10 mouse cellular contexts compared by ENCODE assay signal in genomic region chr5:137131490-137131889, GRCm38 (mm10). TPM values are rescaled to one million over a fixed set of nuclear protein-coding genes. Genes with fewer than 3 reads are reported as not detected.
DNase-seq lines count a peak whose midpoint lies in the region; ATAC-seq and TF ChIP-seq lines count a peak whose summit lies in the region.
"Had no signal": no experiment of that assay in that cellular context is flagged by ENCODE, and none has a peak within 500 bp of the region (broad histone marks: within the 10 kb centered on the region; RNA-seq: fewer than 3 reads in every experiment).

No protein-coding gene starts in this region.

- peaks cover 2% of the 10 kb centered on the region; the same call in 1 of the 2 replicates for H3K9me3 ChIP-seq in midbrain, embryonic 13.5 days

- H3K4me3 ChIP-seq in layer of hippocampus, adult 2 months, result no peak overlapping the region
- no peak overlapping the region for H3K4me3 ChIP-seq in midbrain, embryonic 13.5 days (replicated peaks)
- H3K4me3 ChIP-seq: myocyte had no signal

- H3K4me2 ChIP-seq in midbrain, embryonic 13.5 days (replicated peaks), result no peak overlapping the region

- TF ChIP-seq CTCF in layer of hippocampus, adult 2 months (conservative IDR thresholded peaks at IDR 0.05), result peak; percentile 99

- H3K36me3 ChIP-seq in midbrain, embryonic 13.5 days, result no peaks in the 10 kb centered on the region

- no peak overlapping the region for H3K27ac ChIP-seq in layer of hippocampus, adult 2 months
- no peak overlapping the region for H3K27ac ChIP-seq in midbrain, embryonic 13.5 days

- 0% methylated on average over 3 of the region's 3 CpGs for WGBS in midbrain, embryonic 13.5 days

- H3K4me1 ChIP-seq in midbrain, embryonic 13.5 days (replicated peaks), result no peaks in the 10 kb centered on the region

- DNase-seq in layer of hippocampus, adult 2 months (ENCODE audit: low spot score in 2 of 2), result peak in 1 of 2 experiments; percentile 61
- no peak for DNase-seq in layer of hippocampus, adult 9-11 months
- peak; percentile 50 for DNase-seq in ES-CJ7 (ENCODE audit: low read depth, low spot score)
- peak; percentile 82 for DNase-seq in brain, adult 2 months (ENCODE audit: low read depth, low spot score)
- DNase-seq in kidney, postnatal 4 days, result peak; percentile 62 to 71
- peak; percentile 79 for DNase-seq in thymus, postnatal 4 days

- H3K9ac ChIP-seq in midbrain, embryonic 13.5 days (replicated peaks), result no peak overlapping the region

- H3K27me3 ChIP-seq in midbrain, embryonic 13.5 days, result peaks cover 4% of the 10 kb centered on the region; the same call in 1 of the 2 replicates

- peak; percentile 80 for ATAC-seq in erythroid progenitor cell, adult 5-6 weeks (replicated peaks; ENCODE audit: low FRiP score, poor library complexity, severe bottlenecking)
- ATAC-seq in midbrain, embryonic 13.5 days, result peak; percentile 68; the same call in 1 of the 2 replicates

RNA-seq across cellular contexts. Expression of gene Trim56, which starts 15.5 kb away (rescaled TPM):
- 1 to 10 TPM; 5.5 to 5.8 TPM for total RNA-seq in layer of hippocampus, adult 2 months (2021)
- total RNA-seq in erythroid progenitor cell, adult 5-6 weeks (2015; ENCODE audit: low replicate concordance), result 70.6 and 76.3 TPM in 2 replicates
- 89.0 and 113 TPM in 2 replicates for total RNA-seq in erythroid progenitor cell, adult 5-6 weeks (2017; ENCODE audit: low replicate concordance)
- polyA plus RNA-seq in midbrain, embryonic 13.5 days (2015; fragmentation: Nextera tagmentation; extraction: Ambion mirVana), result 2.6 and 4.2 TPM in 2 replicates

RNA-seq across cellular contexts. Expression of gene Muc3, which starts 17.6 kb away (rescaled TPM):
- total RNA-seq in layer of hippocampus, adult 2 months (2021), result not detected
- not detected in 2 replicates for total RNA-seq in erythroid progenitor cell, adult 5-6 weeks (2015; ENCODE audit: low replicate concordance)
- not detected in 2 replicates for total RNA-seq in erythroid progenitor cell, adult 5-6 weeks (2017; ENCODE audit: low replicate concordance)
- not detected in 2 replicates for polyA plus RNA-seq in midbrain, embryonic 13.5 days (2015; fragmentation: Nextera tagmentation; extraction: Ambion mirVana)
- total RNA-seq: gastrocnemius, postnatal 4 days had no signal
- polyA plus RNA-seq: myocyte had no signal

RNA-seq across cellular contexts. Expression of gene Serpine1, which starts 59.4 kb away (rescaled TPM):
- under 1 TPM; 0.38 to 0.52 TPM for total RNA-seq in layer of hippocampus, adult 2 months (2021)
- total RNA-seq in erythroid progenitor cell, adult 5-6 weeks (2015; ENCODE audit: low replicate concordance), result not detected in 2 replicates
- total RNA-seq in erythroid progenitor cell, adult 5-6 weeks (2017; ENCODE audit: low replicate concordance), result not detected in 2 replicates
- polyA plus RNA-seq in midbrain, embryonic 13.5 days (2015; fragmentation: Nextera tagmentation; extraction: Ambion mirVana), result 0.17 TPM in 1 of 2 replicates, not detected in the other

Comparison
In these comparisons a context has a peak if more than half of its experiments do, and no peak if none do; other contexts are left out.
1. RNA of gene Trim56, which starts 15.5 kb away (total RNA-seq): 70.6 to 113 TPM in erythroid progenitor cell, adult 5-6 weeks; 5.5 to 5.8 TPM in layer of hippocampus, adult 2 months; every median in the first group is over 10 times any median in the second.